Mouse (Mus musculus) v-Abl transformed pro-B cells (cell line): ENCODE results near the gene Ifnar1.
"Not testable (repeated sequence)": the region's sequence is repeated elsewhere in the genome, so short reads cannot be mapped to it uniquely, and the experiment has no call there.

Experiments used
- in situ Hi-C, 2 experiments: fragments of 400-800 bp; cut with MboI; formaldehyde crosslinking; loops; one replicate each; pipeline ENCODE4 v1.15.1; 2025; ENCODE audit not compliant: unreplicated experiment in 2 of 2

The Ifnar1 gene

GRCm38 (mm10) chr16:91495501-91495900 lies 10.5 kb downstream of the Ifnar1 start:
- in situ Hi-C loops: loop anchor here (10.0 to 25.0 kb wide), 3 partner anchors 131 to 458 kb away; partner anchors contain the start of gene Paxbp1 (in 1 of the 2)

- in situ Hi-C loops: loop anchor here (10.0 to 25.0 kb wide), 3 partner anchors 131 to 459 kb away; partner anchors contain the start of gene Paxbp1 (in 1 of the 2)
Measured at GRCm38 (mm10) chr16:91496206-91496605, 11.2 kb downstream of the Ifnar1 start.

DNA sequence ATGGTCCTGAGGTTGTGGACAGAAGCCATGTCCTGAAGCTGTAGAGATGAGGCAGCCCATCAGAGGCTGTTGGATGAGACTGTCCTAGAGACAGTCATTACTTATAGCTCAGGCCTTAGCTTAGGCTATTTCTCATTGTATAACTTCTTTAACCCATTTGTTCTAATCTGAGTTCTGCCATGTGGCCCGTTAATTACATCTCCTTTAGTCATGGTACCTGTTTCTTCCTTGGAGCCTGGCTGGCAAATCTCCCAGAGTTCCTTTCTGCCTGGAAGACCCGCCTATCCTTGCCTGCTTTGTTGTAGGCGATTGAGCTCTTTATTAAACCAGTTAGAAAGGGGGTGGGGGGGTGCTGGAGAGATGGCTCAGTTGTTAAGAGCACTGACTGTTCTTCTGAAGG lies 11.7 kb downstream of the Ifnar1 start:
- in situ Hi-C loops: loop anchor here (10.0 to 25.0 kb wide), 3 partner anchors 132 to 459 kb away; partner anchors contain the start of gene Paxbp1 (in 1 of the 2)

- in situ Hi-C loops: loop anchor here (10.0 to 25.0 kb wide), 3 partner anchors 133 to 461 kb away; partner anchors contain the start of gene Paxbp1 (in 1 of the 2)
Measured at GRCm38 (mm10) chr16:91498041-91498440, 13.0 kb downstream of the Ifnar1 start.

GRCm38 (mm10) chr16:91504701-91505100 lies 19.7 kb downstream of the Ifnar1 start:
- in situ Hi-C loops: loop anchor here in 1 of 2 experiments (10.0 kb wide), 1 partner anchor 160 kb away; no protein-coding TSS in a partner anchor

- in situ Hi-C loops: loop anchor here in 1 of 2 experiments (10.0 kb wide), 1 partner anchor 160 kb away; no protein-coding TSS in a partner anchor
Measured at GRCm38 (mm10) chr16:91505116-91505601, 20.1 kb downstream of the Ifnar1 start.

DNA sequence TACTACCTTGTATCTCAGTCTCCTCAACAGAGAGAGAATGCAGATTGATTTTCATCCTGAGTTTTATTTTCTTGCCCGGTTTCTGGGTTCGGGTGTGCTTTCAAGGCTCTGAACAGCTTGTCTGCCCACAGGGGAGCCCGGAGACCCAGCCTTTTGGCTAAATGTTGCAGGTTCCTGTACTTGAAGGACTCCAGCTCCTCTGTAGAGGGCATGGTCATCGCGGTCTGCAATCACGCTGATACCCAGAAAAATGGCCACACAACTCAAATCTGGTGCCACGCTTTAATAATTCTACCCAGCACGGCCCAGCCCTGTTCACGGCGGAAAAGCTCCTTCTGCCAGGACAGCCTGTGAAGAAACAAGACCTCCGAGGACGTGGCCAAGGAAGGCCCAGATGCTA lies 21.4 kb downstream of the Ifnar1 start:
- in situ Hi-C loops: loop anchor here in 1 of 2 experiments (10.0 kb wide), 1 partner anchor 158 kb away; no protein-coding TSS in a partner anchor

- in situ Hi-C loops: loop anchor here (5.0 kb wide), 1 partner anchor 35 kb away; the partner anchor contains the start of gene Ifngr2 (in 2 of the 2)
Measured at GRCm38 (mm10) chr16:91512161-91512787, 27.2 kb downstream of the Ifnar1 start.

- in situ Hi-C loops: loop anchor here (5.0 kb wide), 1 partner anchor 34 kb away; the partner anchor contains the start of gene Ifngr2 (in 2 of the 2)
Measured at GRCm38 (mm10) chr16:91513099-91513498, 28.1 kb downstream of the Ifnar1 start.

- in situ Hi-C loops: no loop called here
Measured at GRCm38 (mm10) chr16:91517020-91517419, 32.0 kb downstream of the Ifnar1 start.

GRCm38 (mm10) chr16:91522040-91522439 lies 37.0 kb downstream of the Ifnar1 start:
- in situ Hi-C loops: no loop called here

DNA sequence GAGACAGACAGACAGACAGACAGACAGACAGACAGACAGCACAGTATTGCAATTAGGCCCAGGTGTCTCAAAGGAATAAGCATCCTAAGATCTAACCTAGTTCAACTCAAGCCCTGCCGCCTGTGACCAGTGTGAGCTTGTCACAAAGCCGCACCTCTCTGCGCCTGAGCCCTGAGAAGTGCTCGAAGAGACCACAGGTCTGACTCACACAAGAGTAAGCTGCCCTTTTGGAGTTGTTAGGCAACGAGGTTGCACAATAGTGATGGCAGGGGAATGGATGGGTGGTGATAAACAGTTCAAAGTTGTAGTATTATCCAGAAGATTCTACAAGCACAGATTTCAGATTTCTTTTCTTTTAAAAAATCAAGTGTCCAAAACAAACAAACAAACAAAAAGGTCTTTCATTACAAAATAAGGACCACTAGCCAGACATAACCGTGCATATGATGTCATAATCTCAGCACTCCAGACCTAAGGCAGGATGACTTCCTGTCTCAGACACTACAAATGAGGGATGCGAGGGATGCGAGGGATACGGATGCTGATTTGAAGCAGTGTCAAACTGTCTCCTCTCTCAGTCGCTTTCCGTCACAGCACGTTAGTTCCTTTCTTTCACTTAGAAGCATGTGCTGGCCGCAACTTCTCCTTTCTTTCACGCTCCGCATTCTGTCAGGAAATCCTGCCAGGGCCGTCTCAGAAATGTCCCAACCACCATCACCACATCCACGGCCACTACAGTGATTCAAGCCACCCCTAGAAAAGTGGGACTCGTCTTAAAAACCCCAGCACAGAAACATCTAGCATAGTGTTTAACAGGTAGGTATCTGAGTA lies 37.7 kb downstream of the Ifnar1 start:
- in situ Hi-C loops: no loop called here

DNA sequence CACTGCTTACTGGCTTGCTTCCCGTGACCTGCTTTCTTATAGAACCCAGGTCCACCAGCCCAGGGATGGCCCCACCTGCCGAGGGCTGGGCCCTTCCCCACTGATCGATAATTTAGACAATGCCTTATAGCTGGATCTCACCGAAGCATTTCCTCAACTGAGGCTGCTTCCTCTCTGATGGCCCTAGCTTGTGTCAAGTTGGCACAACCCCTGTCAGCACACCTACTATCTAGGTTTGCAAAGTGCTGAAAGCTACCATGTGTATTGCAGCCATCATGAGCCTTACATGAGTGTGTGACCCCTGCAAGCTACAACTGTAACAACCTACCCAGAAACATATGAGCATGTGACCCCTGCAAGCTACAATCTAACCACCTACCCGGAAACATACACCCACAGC lies 39.2 kb downstream of the Ifnar1 start:
- in situ Hi-C loops: no loop called here

DNA sequence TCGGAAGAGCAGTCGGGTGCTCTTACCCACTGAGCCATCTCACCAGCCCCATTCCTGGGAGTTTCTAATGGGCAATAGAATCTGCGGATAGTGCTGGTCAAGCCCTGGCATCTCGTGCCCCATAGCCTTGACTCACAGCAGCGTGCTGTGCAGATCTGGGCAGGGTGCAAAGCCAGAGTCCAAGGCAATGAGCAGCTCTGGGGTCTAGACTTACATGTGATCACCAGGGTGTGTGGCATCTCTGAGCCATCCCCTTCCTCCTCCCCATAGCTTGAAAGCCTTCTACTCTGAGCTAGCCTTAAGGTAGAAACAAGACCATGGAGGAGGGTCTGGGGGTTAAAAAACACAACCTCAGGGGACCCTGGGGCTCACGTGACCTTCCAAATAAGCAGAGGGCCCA lies 41.2 kb downstream of the Ifnar1 start:
- in situ Hi-C loops: no loop called here

- in situ Hi-C loops: no loop called here
Measured at GRCm38 (mm10) chr16:91527051-91527450, 42.0 kb downstream of the Ifnar1 start.

GRCm38 (mm10) chr16:91527500-91527899 lies 42.5 kb downstream of the Ifnar1 start:
- in situ Hi-C loops: no loop called here

DNA sequence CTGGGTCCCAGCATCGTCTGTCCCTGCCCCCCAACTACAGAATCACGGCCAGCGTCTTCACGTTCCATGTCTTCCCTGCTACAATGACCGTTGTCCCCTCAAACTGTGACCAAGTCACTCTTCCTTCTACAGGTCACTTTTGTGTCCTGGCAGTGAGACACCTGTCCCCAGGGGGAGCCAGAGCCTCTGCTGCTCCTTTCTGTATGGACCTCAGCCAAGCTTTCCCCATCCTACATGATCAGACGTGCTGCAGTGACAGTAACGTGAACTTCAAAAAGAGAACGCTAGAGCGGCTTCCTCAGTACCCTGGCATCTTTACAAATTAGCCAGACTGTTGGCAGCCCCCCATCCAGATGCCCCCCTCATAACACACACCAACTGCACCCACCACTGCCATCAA lies 43.5 kb downstream of the Ifnar1 start:
- in situ Hi-C loops: no loop called here

DNA sequence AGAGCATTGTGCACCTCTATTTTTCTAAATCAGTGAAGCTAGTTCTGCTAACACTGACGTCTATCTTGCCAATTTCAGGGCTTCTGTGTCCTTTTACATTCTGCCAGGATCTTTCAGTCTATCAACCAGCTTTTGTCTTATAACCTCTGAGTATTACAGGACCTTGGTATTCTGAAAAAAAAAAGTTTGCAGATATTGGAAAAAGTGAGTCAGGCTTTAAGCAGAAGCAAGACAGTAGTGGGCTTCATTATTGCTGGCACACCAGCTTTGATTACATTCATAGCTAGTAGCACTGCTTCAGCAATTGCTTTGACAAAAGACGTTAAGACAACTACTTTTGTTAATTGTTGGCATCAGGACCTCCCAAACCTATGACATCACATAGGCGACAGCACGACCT lies 45.8 kb downstream of the Ifnar1 start:
- in situ Hi-C loops: not testable (repeated sequence)

- in situ Hi-C loops: no loop called here
Measured at GRCm38 (mm10) chr16:91531856-91532255, 46.8 kb downstream of the Ifnar1 start.

DNA sequence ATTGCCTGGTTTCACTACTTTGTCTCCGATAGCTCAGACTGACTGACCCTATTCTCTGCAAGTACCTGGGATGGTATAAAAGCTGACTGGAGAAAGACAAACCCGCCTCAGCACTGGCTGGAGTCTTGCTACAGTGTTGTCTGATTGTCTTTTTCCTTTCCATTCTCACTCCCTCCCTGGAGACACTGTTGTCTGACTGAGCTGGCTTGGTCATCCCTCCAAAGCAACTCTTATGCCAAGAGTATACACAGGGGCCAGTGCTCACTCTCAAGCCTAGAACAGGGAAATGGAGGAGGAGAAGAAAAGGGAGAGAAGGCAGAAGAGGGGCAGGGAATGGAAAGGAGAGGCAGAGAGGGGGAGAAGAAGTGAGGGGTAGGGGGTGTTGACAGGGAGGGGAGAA lies 47.4 kb downstream of the Ifnar1 start:
- in situ Hi-C loops: no loop called here
